Mouse (Mus musculus): Measurements from ENCODE around the gene Inf2.
A peak's percentile ranks its signal among the peaks of the same experiment; 100 is the strongest.

Inf2 gene

DNA sequence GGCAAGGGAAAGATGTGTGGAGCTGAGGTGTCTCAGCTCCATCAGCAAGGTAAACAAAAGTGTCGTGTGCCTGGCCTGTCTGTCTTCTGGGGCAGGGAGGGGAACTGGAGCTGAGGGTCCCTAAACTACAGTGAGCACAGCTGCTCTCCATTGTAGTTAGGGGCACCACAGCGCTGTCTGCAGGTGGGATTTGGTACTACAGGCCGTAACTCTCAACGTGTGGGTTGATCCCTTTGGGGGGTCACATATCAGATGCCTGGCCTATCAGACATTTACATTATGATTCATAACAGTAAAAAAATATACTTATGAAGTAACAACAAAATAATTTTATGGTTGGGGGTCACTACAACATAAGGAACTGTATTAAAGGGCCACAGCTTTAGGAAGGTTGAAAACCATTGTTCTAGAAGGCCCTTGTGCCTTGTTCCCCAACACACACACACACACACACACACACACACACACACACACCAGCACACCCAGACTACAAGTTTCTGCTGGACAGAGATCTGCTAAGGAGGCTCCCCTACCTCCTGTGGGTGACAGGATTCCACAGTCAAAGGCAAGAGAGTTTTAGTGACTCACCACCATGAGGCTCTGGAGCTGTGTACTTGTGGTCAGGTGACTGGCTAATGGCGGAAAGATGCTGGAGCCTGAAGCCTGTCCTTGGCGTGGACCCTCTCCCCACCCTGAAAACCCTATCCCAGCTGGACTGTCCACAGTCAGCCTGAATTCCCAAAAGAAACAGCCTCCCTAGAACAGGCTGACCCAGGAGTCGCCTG is 38.7 kb downstream of the Inf2 start:
- DNase-seq (ENCODE audit: low spot score) = no peak

- DNase-seq (ENCODE audit: low spot score) = no peak
These were observed 39.6 kb downstream of the Inf2 start for GRCm38 (mm10) chr12:112628197-112628596.

GRCm38 (mm10) chr12:112628928-112629721 is 40.5 kb downstream of the Inf2 start:
- DNase-seq (ENCODE audit: low spot score) = peak; percentile 78

- DNase-seq (ENCODE audit: low spot score) = no peak
These were observed 41.4 kb downstream of the Inf2 start for GRCm38 (mm10) chr12:112630029-112630428.

- DNase-seq (ENCODE audit: low spot score) = peak; percentile 78
These were observed 42.2 kb downstream of the Inf2 start for GRCm38 (mm10) chr12:112630796-112631195.

GRCm38 (mm10) chr12:112631472-112631871 is 42.9 kb downstream of the Inf2 start:
- DNase-seq (ENCODE audit: low spot score) = no peak

- DNase-seq (ENCODE audit: low spot score) = no peak
These were observed 43.6 kb downstream of the Inf2 start for GRCm38 (mm10) chr12:112632084-112632777.

GRCm38 (mm10) chr12:112632907-112633306 is 44.3 kb downstream of the Inf2 start:
- DNase-seq (ENCODE audit: low spot score) = no peak

DNA sequence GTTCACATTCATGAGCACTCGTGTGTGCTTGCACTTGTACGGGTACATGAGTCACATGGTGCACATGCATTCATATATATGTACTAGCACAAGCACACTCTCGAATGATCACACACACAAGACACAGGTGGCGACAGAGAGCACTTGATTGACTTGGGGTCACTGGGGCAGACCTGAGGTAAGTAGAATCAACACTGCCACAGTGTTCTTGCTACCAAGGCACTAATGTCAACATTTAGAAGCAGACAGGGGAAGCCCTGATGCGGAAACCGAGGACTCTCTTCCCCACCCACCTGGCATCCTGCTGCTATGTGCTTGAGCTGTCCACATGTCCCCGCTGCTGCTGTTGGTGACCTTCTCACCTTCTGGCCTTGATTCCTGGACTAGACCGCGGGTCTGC is 45.1 kb downstream of the Inf2 start:
- no peak for DNase-seq (ENCODE audit: low spot score)

DNA sequence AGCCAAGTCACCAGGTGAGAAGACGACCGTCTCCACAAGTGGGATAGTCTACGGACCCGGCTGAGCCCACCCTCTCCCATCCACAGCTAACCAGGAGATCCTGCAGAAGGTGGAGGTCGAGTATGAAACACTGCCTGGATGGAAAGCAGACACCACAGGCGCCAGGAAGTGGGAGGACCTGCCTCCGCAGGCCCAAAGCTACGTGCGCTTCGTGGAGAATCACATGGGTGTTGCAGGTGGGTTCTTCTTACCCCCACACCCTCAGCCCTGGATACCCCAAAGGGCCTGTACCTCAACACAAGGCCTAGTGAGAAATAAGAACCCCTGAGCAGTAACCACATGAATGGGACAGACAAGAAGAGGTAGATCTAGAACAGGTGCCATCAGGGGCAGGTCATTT is 50.9 kb downstream of the Inf2 start:
- no peak for DNase-seq (ENCODE audit: low spot score)

- no peak for DNase-seq (ENCODE audit: low spot score)
These were observed 54.5 kb downstream of the Inf2 start for GRCm38 (mm10) chr12:112643126-112643525.

- DNase-seq (ENCODE audit: low spot score) = peak; percentile 97
These were observed 55.7 kb downstream of the Inf2 start, which contains the start of gene Siva1 for GRCm38 (mm10) chr12:112644180-112644854. Siva1 (plus strand) TSS chr12:112644679.

- DNase-seq (ENCODE audit: low spot score) = peak; percentile 17
These were observed 56.4 kb downstream of the Inf2 start for GRCm38 (mm10) chr12:112644855-112645506.

DNA sequence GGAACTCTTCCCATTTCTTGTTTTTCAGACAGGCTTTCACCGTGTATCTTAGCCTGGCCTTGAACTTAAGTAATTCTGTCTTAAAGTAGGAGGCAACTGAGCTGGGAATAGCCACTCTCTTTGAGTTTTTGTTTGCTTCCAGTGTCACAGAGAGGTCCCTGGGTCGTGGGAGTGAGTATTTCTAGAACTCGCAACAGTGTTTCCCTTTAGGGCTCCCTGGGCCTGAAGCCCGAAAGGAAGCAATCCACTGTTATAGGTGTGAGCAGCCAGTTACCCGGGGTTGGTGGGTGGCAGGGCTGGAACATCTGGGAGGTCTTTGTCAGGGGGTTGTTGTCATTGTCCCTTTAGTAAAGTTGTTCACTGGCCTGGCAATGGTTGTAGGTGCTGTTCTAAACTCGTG is 57.6 kb downstream of the Inf2 start:
- no peak for DNase-seq (ENCODE audit: low spot score)

- no peak for DNase-seq (ENCODE audit: low spot score)
These were observed 59.5 kb downstream of the Inf2 start for GRCm38 (mm10) chr12:112648081-112648480.

GRCm38 (mm10) chr12:112651778-112652439 is 63.3 kb downstream of the Inf2 start:
- DNase-seq (ENCODE audit: low spot score) = no peak

DNA sequence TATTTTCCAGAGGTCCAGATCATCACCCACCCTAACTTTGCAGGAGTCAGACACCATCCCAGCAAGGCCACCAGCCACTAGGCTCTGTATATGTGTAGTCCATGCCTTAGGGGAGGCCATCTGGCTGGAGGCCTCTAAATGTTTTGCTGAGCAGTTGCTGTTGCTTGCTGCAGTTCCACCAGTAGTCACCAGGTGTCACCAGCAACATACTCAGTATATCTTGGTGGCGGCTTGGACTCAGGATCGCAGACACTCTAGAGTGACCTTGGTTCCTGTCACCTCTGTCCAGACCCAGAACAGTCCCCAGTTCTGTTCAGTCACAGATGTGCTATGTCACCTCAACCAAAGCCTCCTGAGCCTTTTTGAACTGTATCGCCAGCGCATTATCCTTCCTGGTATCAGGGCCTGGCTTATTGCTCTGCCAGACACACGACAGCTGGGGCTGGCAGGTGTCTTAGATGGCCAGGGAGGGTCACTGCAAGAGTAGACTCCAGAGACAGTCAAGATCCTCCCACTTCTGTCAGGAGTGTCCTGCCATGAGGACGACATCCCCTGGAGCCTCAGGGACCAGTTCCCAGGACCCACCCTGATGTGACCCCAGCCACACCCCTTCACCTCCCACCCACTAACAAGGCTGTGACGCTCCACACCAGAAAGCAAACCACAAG is 64.7 kb downstream of the Inf2 start:
- DNase-seq (ENCODE audit: low spot score) = peak; percentile 88

GRCm38 (mm10) chr12:112654076-112654475 is 65.5 kb downstream of the Inf2 start:
- no peak for DNase-seq (ENCODE audit: low spot score)

GRCm38 (mm10) chr12:112658619-112659018 is 70.0 kb downstream of the Inf2 start:
- peak; percentile 45 for DNase-seq (ENCODE audit: low spot score)

- DNase-seq (ENCODE audit: low spot score) = no peak
These were observed 70.5 kb downstream of the Inf2 start for GRCm38 (mm10) chr12:112659109-112659508.

All from adipocyte (in vitro differentiated cells).